ENCODE assay signal across 21 mouse cellular contexts in genomic region chr7:73564131-73564530, GRCm38 (mm10). TPM values are rescaled to one million over a fixed set of nuclear protein-coding genes. Genes with fewer than 3 reads are reported as not detected.
DNase-seq lines count a peak whose midpoint lies in the region; ATAC-seq and TF ChIP-seq lines count a peak whose summit lies in the region.
"Had no signal": no experiment of that assay in that cellular context is flagged by ENCODE, and none has a peak within 500 bp of the region (broad histone marks: within the 10 kb centered on the region; RNA-seq: fewer than 3 reads in every experiment).

No protein-coding gene starts in this region.

- peaks cover 3% of the 10 kb centered on the region; the same call in 1 of the 2 replicates for H3K4me1 ChIP-seq in liver, adult 2 months (ENCODE audit: control insufficient read depth, insufficient read depth, low read length)
- H3K4me1 ChIP-seq in liver, embryonic 12.5 days, result peaks cover 36% of the 10 kb centered on the region

- no peak for TF ChIP-seq CTCF in liver, adult 2 months (IDR thresholded peaks at IDR 0.05; ENCODE audit: low read depth, low read length)

- no peaks in the 10 kb centered on the region for H3K79me2 ChIP-seq in liver, adult 2 months (ENCODE audit: control insufficient read depth, insufficient read depth, low read length)

- no peak overlapping the region for H3K27ac ChIP-seq in liver, adult 2 months (replicated peaks; ENCODE audit: insufficient read depth, low read depth, low read length)
- no peak overlapping the region for H3K27ac ChIP-seq in liver, embryonic 12.5 days
- H3K27ac ChIP-seq: embryonic facial prominence, embryonic 13.5 days; forebrain, embryonic 12.5 days; heart, embryonic 13.5 days; hindbrain, embryonic 12.5 days had no signal

- no peak for ATAC-seq in liver, embryonic 12.5 days
- ATAC-seq: CD4-positive, CD25-positive, alpha-beta regulatory T cell, adult 4 months; forebrain, embryonic 16.5 days had no signal

- TF ChIP-seq POLR2A in liver, adult 2 months (IDR thresholded peaks at IDR 0.05; ENCODE audit: extremely low read depth, insufficient read depth, low read length), result no peak

- 42% methylated on average over 6 of the region's 6 CpGs for WGBS in liver, adult 2 months
- WGBS in liver, embryonic 12.5 days (ENCODE audit: insufficient replicate concordance), result 72% methylated on average over 6 of the region's 6 CpGs

- no peaks in the 10 kb centered on the region for H3K9me3 ChIP-seq in liver, embryonic 12.5 days (replicated peaks)
- H3K9me3 ChIP-seq: embryonic facial prominence, embryonic 13.5 days; forebrain, embryonic 12.5 days; G1E; heart, embryonic 13.5 days; hindbrain, embryonic 12.5 days had no signal

- no peak overlapping the region for H3K9ac ChIP-seq in liver, adult 2 months (ENCODE audit: low read depth, low read length)
- H3K9ac ChIP-seq in liver, embryonic 12.5 days, result no peak overlapping the region
- H3K9ac ChIP-seq: embryonic facial prominence, embryonic 13.5 days; forebrain, embryonic 12.5 days; heart, embryonic 13.5 days; hindbrain, embryonic 12.5 days had no signal

- H3K27me3 ChIP-seq in liver, adult 2 months (ENCODE audit: control insufficient read depth, insufficient read depth, low read length), result no peaks in the 10 kb centered on the region
- no peaks in the 10 kb centered on the region for H3K27me3 ChIP-seq in liver, embryonic 12.5 days (replicated peaks)
- H3K27me3 ChIP-seq: embryonic facial prominence, embryonic 13.5 days; forebrain, embryonic 12.5 days; heart, embryonic 13.5 days; hindbrain, embryonic 12.5 days had no signal

- no peak overlapping the region for H3K4me3 ChIP-seq in liver, adult 2 months (ENCODE audit: insufficient read depth, low read depth, low read length)
- H3K4me3 ChIP-seq in liver, embryonic 12.5 days, result no peak overlapping the region
- H3K4me3 ChIP-seq: embryonic facial prominence, embryonic 13.5 days; forebrain, embryonic 12.5 days; heart, embryonic 13.5 days; hindbrain, embryonic 12.5 days had no signal

- H3K4me2 ChIP-seq in liver, embryonic 12.5 days, result no peak overlapping the region
- H3K4me2 ChIP-seq: embryonic facial prominence, embryonic 13.5 days; forebrain, embryonic 12.5 days; heart, embryonic 13.5 days; hindbrain, embryonic 12.5 days had no signal

- peak; percentile 88 for DNase-seq in heart, adult 11 months
- no peak for DNase-seq in heart, postnatal 4 days
- DNase-seq in liver, adult 2 months (ENCODE audit: extremely low read depth, low read depth, low spot score), result peak; percentile 85
- DNase-seq in kidney, postnatal 25 days, result peak; percentile 59 to 79
- no peak for DNase-seq in layer of hippocampus, adult 9-10 months (ENCODE audit: low spot score)
- DNase-seq in cerebellum, postnatal 10 days, result no peak
- DNase-seq: adrenal gland, adult 8-10 months; adrenal gland, postnatal 36 days; B cell, adult 2 months; cerebellum, adult 11 months; cerebellum, adult 8-10 months; gastrocnemius, postnatal 10 days; heart, postnatal 36 days had no signal

- H3K36me3 ChIP-seq in liver, adult 2 months (ENCODE audit: control insufficient read depth, insufficient read depth, low read length), result no peaks in the 10 kb centered on the region
- no peaks in the 10 kb centered on the region for H3K36me3 ChIP-seq in liver, embryonic 12.5 days
- H3K36me3 ChIP-seq: embryonic facial prominence, embryonic 13.5 days; forebrain, embryonic 12.5 days; G1E; heart, embryonic 13.5 days; hindbrain, embryonic 12.5 days had no signal

RNA-seq across cellular contexts. Expression of gene Chd2, which starts 22.5 kb away (rescaled TPM):
- total RNA-seq in heart, postnatal 4 days (2021), result 10 to 100 TPM; 57.3 to 61.0 TPM
- 40.0 and 42.0 TPM in 2 replicates for total RNA-seq in liver, adult 2 months (2014; rRNA removed)
- 16.9 and 20.1 TPM in 2 replicates for polyA plus RNA-seq in liver, adult 2 months (2012; rRNA removed)
- 26.2 and 28.9 TPM in 2 replicates for polyA plus RNA-seq in liver, embryonic 12.5 days (2016; fragmentation: Nextera tagmentation; extraction: Ambion mirVana)

Comparison
In these comparisons a context has a peak if more than half of its experiments do, and no peak if none do; other contexts are left out.
1. DNase-seq: peak in heart, adult 11 months (single experiment), liver, adult 2 months (single experiment) and kidney, postnatal 25 days (2 of 2); none in heart, postnatal 4 days (single experiment), layer of hippocampus, adult 9-10 months (single experiment) and cerebellum, postnatal 10 days (0 of 2).